Mouse (Mus musculus): ENCODE results near the gene S100a2. TPM values are rescaled to one million over a fixed set of nuclear protein-coding genes. Genes with fewer than 3 reads are reported as not detected.
A peak's percentile ranks its signal among the peaks of the same experiment; 100 is the strongest.

The S100a2 gene
- total RNA-seq, 2 experiments from 2014 or later = not detected

GRCm38 (mm10) chr3:90615911-90616310, 25.9 kb downstream of the S100a2 start:
- DNase-seq = no peak

DNA sequence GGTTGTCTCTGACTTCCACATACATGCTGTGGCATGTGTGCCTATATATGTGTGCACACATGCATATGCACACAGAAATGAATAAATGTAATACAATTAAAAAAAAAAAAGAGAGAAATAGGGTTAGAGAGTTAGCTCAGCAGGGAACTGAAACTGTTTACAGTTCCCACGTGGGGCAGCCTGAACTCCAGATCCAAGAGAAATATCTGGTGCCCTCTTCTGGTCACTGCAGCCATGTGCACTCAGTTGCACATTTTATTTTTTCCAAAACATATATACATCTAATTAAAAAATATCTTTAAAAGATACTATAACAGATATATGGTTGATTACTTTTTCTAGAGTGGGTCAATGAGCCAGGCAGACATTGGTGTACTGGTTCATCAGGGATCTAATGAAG, 27.5 kb downstream of the S100a2 start:
- no peak for DNase-seq

DNA sequence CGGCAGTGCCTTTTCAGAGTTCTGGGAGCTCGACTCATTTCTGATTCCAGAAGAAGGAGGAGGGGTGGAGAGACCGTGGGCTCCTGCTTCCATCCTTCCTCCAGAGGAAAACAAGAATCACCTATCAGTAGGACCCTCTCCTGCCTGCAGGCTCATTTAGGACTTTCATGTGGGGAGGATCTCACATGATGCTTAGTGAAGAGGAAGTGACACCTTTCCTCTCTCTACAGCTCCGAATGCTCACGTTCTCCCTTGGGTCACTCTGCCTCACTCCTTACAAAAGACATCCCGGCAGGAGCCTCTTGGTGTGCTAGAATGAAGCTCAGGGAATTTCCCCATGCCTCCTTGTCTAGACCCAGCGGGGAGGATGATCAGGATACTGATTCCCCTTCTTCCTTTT, 31.5 kb downstream of the S100a2 start:
- no peak for DNase-seq

DNA sequence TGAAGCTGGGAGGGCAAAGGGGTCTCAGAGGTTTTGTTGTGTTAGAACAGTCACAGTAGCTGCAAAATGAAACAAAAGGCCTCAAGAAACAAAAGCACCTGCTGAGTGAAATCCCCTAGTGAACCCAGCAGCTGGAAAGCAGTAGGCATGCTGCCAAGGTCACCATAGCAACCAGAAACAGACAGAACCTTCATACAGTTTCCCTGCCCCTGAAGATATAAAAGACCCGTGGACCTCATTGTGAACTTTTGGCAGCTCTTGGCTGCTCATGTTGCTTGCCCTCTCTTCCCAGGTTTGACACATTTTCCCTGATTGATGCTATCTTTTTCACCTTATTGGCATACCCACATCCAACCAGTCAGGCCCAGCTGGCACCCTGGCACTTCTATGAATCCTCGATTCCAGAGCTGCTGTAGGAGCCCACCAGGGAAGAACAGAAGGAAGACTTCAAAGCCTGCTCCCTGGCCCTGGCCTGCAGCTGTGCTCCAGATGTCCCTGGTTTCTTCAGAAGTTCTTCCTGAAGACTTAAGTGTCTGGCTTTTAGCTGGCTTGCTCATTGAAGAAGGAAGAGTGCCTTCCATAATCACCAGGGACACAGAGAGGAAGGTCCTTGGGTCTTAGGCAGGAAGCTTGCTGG, 33.5 kb downstream of the S100a2 start:
- DNase-seq = peak; percentile 92

DNA sequence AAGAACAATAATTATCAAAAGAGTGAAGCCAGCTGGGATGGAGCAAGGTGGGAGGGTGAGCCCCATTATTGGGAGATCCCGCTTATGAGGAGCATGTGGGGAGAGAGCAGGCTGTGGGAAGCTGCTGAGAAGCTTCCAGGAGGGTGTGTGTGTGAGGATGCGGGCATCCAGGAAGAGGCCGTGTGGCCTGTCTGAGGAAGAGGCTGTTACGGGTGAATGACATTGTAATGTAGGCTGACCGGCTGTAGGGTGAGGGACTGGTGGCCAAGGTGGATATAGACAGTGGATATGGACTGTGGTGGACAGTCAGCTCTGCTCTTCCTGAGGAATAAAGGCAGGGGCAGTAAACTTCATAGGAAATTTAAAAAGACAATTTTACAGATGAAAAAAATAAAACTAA, 35.4 kb downstream of the S100a2 start:
- DNase-seq = no peak

- DNase-seq = no peak
Measured at GRCm38 (mm10) chr3:90626266-90627021, 36.4 kb downstream of the S100a2 start.

GRCm38 (mm10) chr3:90627366-90627765, 37.3 kb downstream of the S100a2 start:
- DNase-seq = no peak

- DNase-seq = peak; percentile 29
Measured at GRCm38 (mm10) chr3:90627807-90628206, 37.8 kb downstream of the S100a2 start.

- DNase-seq = no peak
Measured at GRCm38 (mm10) chr3:90629298-90629697, 39.3 kb downstream of the S100a2 start.

GRCm38 (mm10) chr3:90631984-90632383, 41.9 kb downstream of the S100a2 start:
- no peak for DNase-seq

DNA sequence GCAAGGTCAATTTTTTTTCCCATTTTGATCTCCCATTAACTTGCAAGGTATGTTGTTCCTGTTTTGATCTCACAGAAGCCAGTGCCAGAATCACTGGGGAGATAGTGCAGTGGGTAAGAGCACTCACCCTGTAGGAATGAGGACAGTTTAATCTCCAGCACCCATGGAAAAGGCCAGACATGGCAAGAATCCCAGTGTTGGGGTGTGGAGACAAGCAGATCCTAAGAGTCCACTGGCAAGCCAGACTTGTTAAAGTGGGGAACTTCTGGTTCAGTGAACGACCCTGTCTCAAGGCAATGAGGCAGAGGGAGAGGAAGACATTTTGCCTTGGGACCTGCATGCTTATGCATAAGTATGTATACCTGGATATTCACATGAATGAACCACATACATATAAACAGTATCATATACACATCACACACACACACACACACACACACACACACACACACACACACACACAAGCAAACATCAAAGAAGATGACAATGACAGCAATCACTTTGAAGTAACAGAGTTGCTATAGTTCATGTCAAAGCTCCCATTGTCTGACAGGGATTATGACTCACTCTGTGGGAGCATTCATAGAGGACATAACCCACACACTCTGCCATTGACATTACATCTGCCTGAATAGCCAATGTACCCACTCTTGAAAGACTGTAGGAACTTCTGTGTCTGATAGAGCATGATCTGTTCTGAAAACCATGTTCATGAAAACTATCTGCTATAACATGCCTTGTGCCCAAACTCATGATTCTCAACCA, 48.6 kb downstream of the S100a2 start:
- no peak for DNase-seq

DNA sequence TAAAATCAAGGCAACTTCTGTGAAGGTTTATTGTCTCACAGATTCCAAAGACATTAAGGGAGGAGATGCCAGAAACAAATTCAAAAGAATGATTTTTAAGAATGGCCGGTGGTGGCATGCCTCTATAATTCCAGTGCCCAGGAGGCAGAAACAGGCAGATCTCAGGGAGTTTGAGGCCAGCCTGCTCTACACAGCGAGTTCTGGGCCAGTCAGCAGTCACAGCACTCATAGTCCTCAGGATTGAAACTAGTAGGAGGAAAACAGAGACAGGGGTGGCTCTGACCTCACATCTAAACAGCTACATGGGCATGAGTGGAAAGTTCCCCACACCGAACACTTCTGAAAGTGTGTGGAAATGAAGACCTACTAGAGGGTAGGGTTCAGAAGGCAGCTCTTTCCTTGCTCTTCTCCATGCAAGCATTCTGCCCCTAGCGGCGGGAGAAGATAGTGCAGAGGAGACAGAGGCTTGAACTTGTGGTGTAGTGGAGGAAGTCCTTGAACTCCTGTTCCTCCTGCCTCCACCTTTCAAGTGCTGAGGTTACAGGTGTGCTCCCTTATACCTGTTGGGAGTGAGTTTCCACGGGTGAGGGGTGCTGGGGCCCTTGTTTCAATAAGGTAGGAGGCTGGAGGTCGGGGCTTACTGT, 49.6 kb downstream of the S100a2 start:
- peak; percentile 31 for DNase-seq

DNA sequence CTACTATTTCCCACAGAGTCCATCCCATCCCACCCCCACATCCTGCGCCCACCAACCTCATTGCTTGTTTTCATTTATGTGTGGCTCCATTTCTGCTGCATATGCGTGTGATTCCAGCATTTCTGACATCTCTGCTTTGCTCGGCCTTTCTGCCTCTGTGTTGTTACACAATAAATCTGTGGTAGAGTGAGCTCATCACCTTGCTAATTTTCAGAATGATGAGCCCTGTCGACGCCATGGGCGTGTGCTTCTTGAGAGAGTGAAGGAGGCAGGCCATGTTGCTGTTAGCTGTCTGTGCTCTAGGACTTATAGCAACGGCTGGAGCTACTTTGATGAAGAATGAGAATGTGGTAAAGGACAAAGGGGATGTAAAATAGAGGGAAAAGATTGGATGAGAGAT, 50.9 kb downstream of the S100a2 start:
- no peak for DNase-seq

Other genes with a start within 250 kb of the S100a2 start
- gene Slc27a3, start 200.3 kb upstream of the S100a2 start, total RNA-seq (2021) = 1 to 10 TPM; 3.4 to 3.9 TPM
- gene Ints3, start 156.6 kb upstream of the S100a2 start, total RNA-seq (2021) = 10 to 100 TPM; 24.1 to 28.6 TPM
- 10 to 100 TPM; 30.4 to 33.0 TPM for gene Npr1, start 124.4 kb upstream of the S100a2 start, total RNA-seq (2021)
- gene Ilf2, start 114.1 kb upstream of the S100a2 start, total RNA-seq (2021) = 10 to 100 TPM; 69.0 to 74.2 TPM
- gene Snapin, start 99.2 kb upstream of the S100a2 start, total RNA-seq (2021) = 10 to 100 TPM; 50.0 to 58.0 TPM
- 100 to 1,000 TPM; 140 to 143 TPM for gene Chtop, start 80.7 kb upstream of the S100a2 start, total RNA-seq (2021)
- gene S100a1, start 75.9 kb upstream of the S100a2 start, total RNA-seq (2021) = 100 to 1,000 TPM; 282 to 313 TPM
- gene S100a13, start 75.8 kb upstream of the S100a2 start, total RNA-seq (2021) = 10 to 100 TPM; 34.2 to 37.9 TPM
- gene S100a14, start 63.4 kb upstream of the S100a2 start, total RNA-seq (2021) = under 1 TPM in 1 of 2 experiments, not detected in 1; 0.74 TPM
- gene S100a16, start 53.0 kb upstream of the S100a2 start, total RNA-seq (2021) = 100 to 1,000 TPM; 101 to 106 TPM
- not detected for gene S100a3, start 29.7 kb upstream of the S100a2 start, total RNA-seq (2021)
- gene Gm42674, start 11.7 kb downstream of the S100a2 start, total RNA-seq (2021) = not detected
- gene S100a4, start 13.5 kb downstream of the S100a2 start, total RNA-seq (2021) = 1 to 10 TPM; 7.6 to 9.5 TPM
- gene S100a5, start 18.3 kb downstream of the S100a2 start, total RNA-seq (2021) = not detected
- gene S100a6, start 22.6 kb downstream of the S100a2 start, total RNA-seq (2021) = 10 to 100 TPM; 72.1 to 75.9 TPM
- gene S100a7a, start 63.8 kb downstream of the S100a2 start, total RNA-seq (2021) = not detected
- 10 to 100 TPM in 1 of 2 experiments, 1 to 10 TPM in 1; 6.8 to 10.4 TPM for gene S100a8, start 78.7 kb downstream of the S100a2 start, total RNA-seq (2021)
- 10 to 100 TPM in 1 of 2 experiments, 1 to 10 TPM in 1; 8.1 to 14.6 TPM for gene S100a9, start 105.5 kb downstream of the S100a2 start, total RNA-seq (2021)
- not detected for gene Pglyrp4, start 136.7 kb downstream of the S100a2 start, total RNA-seq (2021)
- not detected for gene Gm5849, start 187.6 kb downstream of the S100a2 start, total RNA-seq (2021)

Measured in heart, postnatal 4 days (tissue).